Mouse (Mus musculus) MEL (cell line): ENCODE data around the gene Gm10491. TPM values are rescaled to one million over a fixed set of nuclear protein-coding genes. Genes with fewer than 3 reads are reported as not detected.
"Not testable (repeated sequence)": the region's sequence is repeated elsewhere in the genome, so short reads cannot be mapped to it uniquely, and the experiment has no call there.

ENCODE experiments used
- DNase-seq: peaks from one replicate; pipeline ENCODE4 v3.0.0; 2011; ENCODE audit warnings: low read depth, low spot score
- H3K27ac ChIP-seq: 2 replicates; pipeline ENCODE4 v1.5.1; 2012; ENCODE audit warnings: low read depth, mild to moderate bottlenecking, control low read depth, low read length, moderate library complexity; ENCODE audit not compliant: control insufficient read depth
- H3K27me3 ChIP-seq, 2 experiments: fragments of 150-350 bp in 1 of 2; sonication (generic) in 1 of 2; 2 replicates each; pipeline ENCODE4 v1.6.1; 2012; ENCODE audit warnings: low read length in 2 of 2, mild to moderate bottlenecking in 2 of 2, improper control_type of control experiment in 1 of 2, moderate library complexity in 1 of 2; ENCODE audit not compliant: insufficient read depth in 2 of 2, control insufficient read depth in 1 of 2
- H3K36me3 ChIP-seq, 2 experiments: 2 replicates each; pipeline ENCODE4 v1.6.1; 2012 to 2014; ENCODE audit warnings: low read length in 2 of 2, improper control_type of control experiment in 1 of 2, inconsistent platforms in 1 of 2, mild to moderate bottlenecking in 1 of 2; ENCODE audit not compliant: insufficient read depth in 2 of 2, control insufficient read depth in 1 of 2
- H3K4me1 ChIP-seq, 2 experiments: fragments of 150-350 bp in 1 of 2; sonication (generic) in 1 of 2; 2 replicates each; pipeline ENCODE4 v1.6.1; 2012; ENCODE audit warnings: low read length in 2 of 2, improper control_type of control experiment in 1 of 2, mild to moderate bottlenecking in 1 of 2; ENCODE audit not compliant: insufficient read depth in 2 of 2, control insufficient read depth in 1 of 2
- H3K4me3 ChIP-seq, 2 experiments: fragments of 150-350 bp in 1 of 2; sonication (generic) in 1 of 2; 2 replicates each; pipeline ENCODE4 v1.5.1; 2012; ENCODE audit warnings: low read depth in 2 of 2, low read length in 2 of 2, mild to moderate bottlenecking in 2 of 2, moderate library complexity in 2 of 2, control low read depth in 1 of 2, improper control_type of control experiment in 1 of 2; ENCODE audit not compliant: control insufficient read depth in 1 of 2, insufficient read depth in 1 of 2
- H3K79me2 ChIP-seq: 2 replicates; pipeline ENCODE4 v1.6.1; 2012; ENCODE audit warnings: mild to moderate bottlenecking, low read length, moderate library complexity; ENCODE audit not compliant: control insufficient read depth, poor library complexity, insufficient read depth
- H3K9ac ChIP-seq: 2 replicates; pipeline ENCODE4 v1.6.1; 2012; ENCODE audit warnings: low read depth, mild to moderate bottlenecking, control low read depth, low read length, moderate library complexity; ENCODE audit not compliant: control insufficient read depth, poor library complexity, severe bottlenecking
- H3K9me3 ChIP-seq: fragments of 150-350 bp; sonication (generic); replicated peaks from 2 replicates; pipeline ENCODE4 v1.6.1; 2012; ENCODE audit warnings: mild to moderate bottlenecking, low read length, improper control_type of control experiment, moderate library complexity; ENCODE audit not compliant: insufficient read depth
- CTCF ChIP-seq, 3 experiments: IDR thresholded peaks in 2 of 3; conservative IDR thresholded peaks in 1 of 3; 2 replicates each; pipeline ENCODE4 v1.5.1; 2011 to 2012; ENCODE audit warnings: low read length in 3 of 3, low read depth in 2 of 3, mild to moderate bottlenecking in 2 of 3, improper control_type of control experiment in 1 of 3, inconsistent platforms in 1 of 3, mixed read lengths in 1 of 3, moderate library complexity in 1 of 3; ENCODE audit not compliant: control insufficient read depth in 1 of 3, insufficient read depth in 1 of 3, poor library complexity in 1 of 3, severe bottlenecking in 1 of 3
- ELF1 ChIP-seq: IDR thresholded peaks from 2 replicates; pipeline ENCODE4 v1.6.1; 2014; ENCODE audit warnings: low read depth, mild to moderate bottlenecking, inconsistent platforms, low read length, improper control_type of control experiment, moderate library complexity
- EP300 ChIP-seq, 2 experiments: IDR thresholded peaks; 2 replicates each; pipeline ENCODE4 v1.6.1; 2011; ENCODE audit warnings: improper control_type of control experiment in 2 of 2, low read length in 2 of 2, low read depth in 1 of 2, mild to moderate bottlenecking in 1 of 2
- GATA1 ChIP-seq: IDR thresholded peaks from 2 replicates; pipeline ENCODE4 v1.6.1; 2011; ENCODE audit warnings: low read depth, low read length, improper control_type of control experiment
- HCFC1 ChIP-seq: IDR thresholded peaks from 2 replicates; pipeline ENCODE4 v1.6.1; 2012; ENCODE audit warnings: low read depth, mild to moderate bottlenecking, inconsistent platforms, low read length, improper control_type of control experiment, moderate library complexity
- JUND ChIP-seq: IDR thresholded peaks from 2 replicates; pipeline ENCODE4 v1.6.1; 2011; ENCODE audit warnings: low read depth, mild to moderate bottlenecking, improper control_type of control experiment, low read length
- MAX ChIP-seq: IDR thresholded peaks from 2 replicates; pipeline ENCODE4 v1.6.1; 2011; ENCODE audit warnings: low read length, improper control_type of control experiment
- MYC ChIP-seq: IDR thresholded peaks from 2 replicates; pipeline ENCODE4 v1.6.1; 2011; ENCODE audit warnings: low read depth, mild to moderate bottlenecking, low read length, improper control_type of control experiment, moderate library complexity
- RAD21 ChIP-seq: IDR thresholded peaks from 2 replicates; pipeline ENCODE4 v1.6.1; 2011; ENCODE audit warnings: mild to moderate bottlenecking, low read depth, low read length, improper control_type of control experiment
- SMC3 ChIP-seq: IDR thresholded peaks from 2 replicates; pipeline ENCODE4 v1.6.1; 2011; ENCODE audit warnings: low read depth, low read length, improper control_type of control experiment
- TCF12 ChIP-seq: IDR thresholded peaks from 2 replicates; pipeline ENCODE4 v1.6.1; 2014; ENCODE audit warnings: low read depth, mild to moderate bottlenecking, inconsistent platforms, low read length, improper control_type of control experiment, moderate library complexity
- UBTF ChIP-seq: IDR thresholded peaks from 2 replicates; pipeline ENCODE4 v1.6.1; 2012; ENCODE audit warnings: low read depth, mild to moderate bottlenecking, inconsistent platforms, low read length, improper control_type of control experiment, moderate library complexity, borderline replicate concordance; ENCODE audit not compliant: insufficient read depth
- USF1 ChIP-seq: IDR thresholded peaks from 2 replicates; pipeline ENCODE4 v1.6.1; 2014; ENCODE audit warnings: low read depth, mild to moderate bottlenecking, inconsistent platforms, low read length, improper control_type of control experiment, moderate library complexity
- ZC3H11A ChIP-seq: IDR thresholded peaks from 2 replicates; pipeline ENCODE4 v1.6.1; 2012; ENCODE audit warnings: low read depth, mild to moderate bottlenecking, inconsistent platforms, low read length, improper control_type of control experiment
- ZKSCAN1 ChIP-seq: IDR thresholded peaks from 2 replicates; pipeline ENCODE4 v1.6.1; 2012; ENCODE audit warnings: low read depth, mild to moderate bottlenecking, inconsistent platforms, low read length, improper control_type of control experiment, moderate library complexity
- ZMIZ1 ChIP-seq: IDR thresholded peaks from 2 replicates; pipeline ENCODE4 v1.6.1; 2012; ENCODE audit warnings: low read depth, mild to moderate bottlenecking, inconsistent platforms, low read length, improper control_type of control experiment, moderate library complexity
- polyA plus RNA-seq, 2 experiments: library from polyadenylated mRNA; stranded (reverse) in 1 of 2; unstranded in 1 of 2; fragments of >175 nt in 1 of 2; fragments of >200 nt in 1 of 2; gene quantifications; 2 replicates each; pipeline versions ENCODE4 v1.2.1 to v1.2.4; 2012; ENCODE audit warnings: low replicate concordance in 2 of 2, low read depth in 1 of 2; ENCODE audit not compliant: insufficient read length in 2 of 2, insufficient read depth in 1 of 2, missing spikeins in 1 of 2
- total RNA-seq: library from RNA; depleted of rRNA; stranded (reverse); fragments of 300-350 nt; gene quantifications from 2 replicates; pipeline ENCODE4 v1.2.3, GENCODE M21; 2012

The Gm10491 gene
- total and polyA plus RNA-seq, 3 experiments: not detected

DNA sequence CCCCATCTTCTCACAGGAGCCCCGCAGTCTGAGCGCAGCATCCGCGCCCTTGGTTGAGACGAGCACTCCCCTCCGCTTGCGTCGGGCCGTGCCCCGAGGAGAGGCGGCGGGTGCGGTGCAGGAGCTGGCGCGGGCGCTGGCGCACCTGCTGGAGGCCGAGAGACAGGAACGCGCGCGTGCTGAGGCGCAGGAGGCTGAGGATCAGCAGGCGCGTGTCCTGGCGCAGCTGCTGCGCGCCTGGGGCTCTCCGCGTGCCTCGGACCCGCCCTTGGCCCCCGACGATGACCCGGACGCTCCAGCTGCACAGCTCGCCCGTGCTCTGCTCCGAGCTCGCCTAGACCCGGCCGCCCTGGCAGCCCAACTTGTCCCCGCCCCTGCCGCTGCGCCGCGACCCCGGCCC lies 14.4 kb upstream of the Gm10491 start:
- no peak for TF ChIP-seq CTCF (IDR thresholded peaks at IDR 0.05 in 2 of 3, conservative IDR thresholded peaks at IDR 0.05 in 1 of 3; ENCODE audit: control insufficient read depth in 1 of 3, insufficient read depth in 1 of 3, low read depth in 2 of 3, low read length in 3 of 3, poor library complexity in 1 of 3, severe bottlenecking in 1 of 3)
- no peak for TF ChIP-seq TCF12
- no peak for TF ChIP-seq JUND
- TF ChIP-seq MYC: no peak
- no peak for TF ChIP-seq ELF1
- TF ChIP-seq USF1: no peak
- no peak for TF ChIP-seq EP300 (IDR thresholded peaks at IDR 0.05; ENCODE audit: low read depth in 1 of 2, low read length in 2 of 2)
- no peak for TF ChIP-seq ZKSCAN1
- peaks cover 0 to 2% of the 10 kb centered on the region in 2 experiments; a peak in 3 of 4 replicates for H3K27me3 ChIP-seq
- DNase-seq: no peak
- H3K9me3 ChIP-seq: no peaks in the 10 kb centered on the region
- H3K36me3 ChIP-seq: peaks cover 0 to 2% of the 10 kb centered on the region in 2 experiments; a peak in 1 of 4 replicates
- H3K27ac ChIP-seq: no peak overlapping the region
- H3K79me2 ChIP-seq: no peaks in the 10 kb centered on the region
- H3K9ac ChIP-seq: no peak overlapping the region
- H3K4me1 ChIP-seq: no peaks in the 10 kb centered on the region
- no peak overlapping the region for H3K4me3 ChIP-seq

DNA sequence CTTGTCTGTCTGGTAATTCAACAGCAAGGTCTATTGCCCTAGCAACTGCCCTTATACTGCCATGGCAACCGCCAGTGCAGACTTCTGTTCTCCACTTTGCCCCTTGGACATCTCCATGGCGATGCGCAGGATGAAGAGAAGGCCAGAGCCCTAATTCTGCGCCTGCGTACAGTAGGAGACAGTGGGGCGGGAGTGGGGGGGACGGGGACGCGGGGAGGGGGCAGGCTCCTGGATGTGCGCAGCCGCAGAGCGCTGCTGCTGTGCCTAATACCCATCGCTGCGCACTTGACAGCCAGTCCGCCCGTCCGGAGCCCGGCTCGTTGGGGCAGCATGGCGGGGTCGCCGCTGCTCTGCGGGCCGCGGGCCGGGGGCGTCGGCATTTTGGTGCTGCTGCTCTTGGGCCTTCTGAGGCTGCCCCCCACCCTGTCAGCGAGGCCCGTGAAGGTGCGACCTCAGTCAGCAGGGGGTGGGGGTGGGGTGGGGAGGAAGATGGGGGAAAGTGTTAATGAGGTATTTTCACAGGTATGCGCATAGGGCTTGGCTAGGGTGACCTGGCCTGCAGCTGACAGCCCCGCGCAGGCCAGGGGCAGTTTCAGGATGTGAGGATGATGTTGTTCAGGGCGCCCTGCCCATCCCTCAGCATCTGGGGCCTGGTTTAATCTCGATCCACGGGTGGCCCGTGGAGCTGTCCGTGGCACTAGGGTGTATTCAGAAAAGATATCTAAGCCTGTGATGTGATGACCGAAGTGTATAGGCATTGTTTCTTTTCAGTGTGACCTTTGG lies 12.2 kb upstream of the Gm10491 start, which contains the start of gene Pcsk1n:
Gene Pcsk1n, plus strand, starts transcription at position 222 of the 783 bp plus-strand sequence.
- Histone ChIP-seq H3K9me3 (no peaks in the 10 kb centered on the region), H3K4me1 (no peaks in the 10 kb centered on the region), H3K4me3 (no peak within 1 kb of the TSS), H3K27me3 (no peaks in the 10 kb centered on the region; a peak in 3 of 4 replicates), H3K79me2 (no peaks in the 10 kb centered on the region), H3K36me3 (peaks cover 0 to 2% of the 10 kb centered on the region in 2 experiments; a peak in 1 of 4 replicates), H3K27ac (no peak within 1 kb of the TSS), H3K9ac (no peak within 1 kb of the TSS)
- no peak for DNase-seq
- TF ChIP-seq TCF12 (no peak), GATA1 (no peak), UBTF (no peak), ZMIZ1 (no peak)

DNA sequence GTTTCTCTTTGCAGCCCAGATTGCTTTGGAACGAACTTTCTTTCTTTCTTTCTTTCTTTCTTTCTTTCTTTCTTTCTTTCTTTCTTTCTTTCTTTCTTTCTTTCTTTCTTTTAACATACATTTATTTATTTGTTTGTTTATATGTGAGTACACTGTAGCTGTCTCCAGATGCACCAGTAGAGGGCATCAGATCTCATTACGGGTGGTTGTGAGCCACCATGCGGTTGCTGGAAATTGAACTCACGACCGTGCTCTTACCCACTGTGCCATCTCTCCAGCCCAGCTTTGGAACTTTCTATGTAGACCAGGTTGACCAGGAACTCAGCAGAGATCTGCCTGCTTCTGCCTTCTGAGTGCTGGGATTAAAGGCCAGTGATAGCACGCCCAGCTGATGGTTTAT lies 10.3 kb upstream of the Gm10491 start:
- not testable (repeated sequence) for H3K79me2 ChIP-seq, H3K4me3 ChIP-seq, H3K9ac ChIP-seq, H3K9me3 ChIP-seq, H3K36me3 ChIP-seq, H3K27ac ChIP-seq, H3K4me1 ChIP-seq, H3K27me3 ChIP-seq
- TF ChIP-seq CTCF (IDR thresholded peaks at IDR 0.05 in 2 of 3, conservative IDR thresholded peaks at IDR 0.05 in 1 of 3; ENCODE audit: control insufficient read depth in 1 of 3, insufficient read depth in 1 of 3, low read depth in 2 of 3, low read length in 3 of 3, poor library complexity in 1 of 3, severe bottlenecking in 1 of 3) (peak; percentile 48 to 78 (median 60)), HCFC1 (0 out of 2 replicates have a peak, but pooled peaks have one; percentile 18), RAD21 (peak; percentile 62), MAX (0 out of 2 replicates have a peak, but pooled peaks have one; percentile 36), ZC3H11A (peak; percentile 80), SMC3 (peak; percentile 87), MYC (peak; percentile 76; the same call in 1 of the 2 replicates)
- DNase-seq: peak; percentile 52
